Mouse (Mus musculus): ENCODE measurements around the gene Mbd3l2.
A peak's percentile ranks its signal among the peaks of the same experiment; 100 is the strongest.
"Not testable (repeated sequence)": the region's sequence is repeated elsewhere in the genome, so short reads cannot be mapped to it uniquely, and the experiment has no call there.

Gene Mbd3l2

DNA sequence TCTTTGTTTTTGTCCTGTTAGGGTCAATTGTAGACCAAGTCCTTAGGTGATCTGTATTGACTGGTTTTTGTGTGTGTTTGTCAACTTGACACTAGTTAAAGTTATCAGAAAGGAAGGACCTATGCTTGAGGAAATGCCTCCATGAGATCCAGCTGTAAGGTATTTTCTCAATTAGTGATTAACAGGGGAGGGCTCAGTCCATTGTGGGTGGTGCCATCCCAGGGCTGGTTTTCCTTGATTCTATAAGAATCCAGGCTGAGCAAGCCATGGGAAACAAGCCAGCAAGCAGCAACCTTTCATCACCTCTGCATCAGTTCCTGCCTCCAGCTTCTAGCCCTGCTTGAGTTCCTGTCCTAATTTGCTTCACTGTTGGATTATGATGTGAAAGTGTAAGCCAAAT is at the start of gene Mbd3l2:
TSS of gene Mbd3l2 (plus strand) at position 301 of the 400 bp plus-strand sequence.
- no peak for DNase-seq (ENCODE audit: low read depth, low spot score)

- DNase-seq (ENCODE audit: low read depth, low spot score) = no peak
These were observed 44.7 kb upstream of the Mbd3l2 start for GRCm38 (mm10) chr9:18385782-18386181.

GRCm38 (mm10) chr9:18399629-18400028 is 30.8 kb upstream of the Mbd3l2 start:
- DNase-seq (ENCODE audit: low read depth, low spot score) = no peak

DNA sequence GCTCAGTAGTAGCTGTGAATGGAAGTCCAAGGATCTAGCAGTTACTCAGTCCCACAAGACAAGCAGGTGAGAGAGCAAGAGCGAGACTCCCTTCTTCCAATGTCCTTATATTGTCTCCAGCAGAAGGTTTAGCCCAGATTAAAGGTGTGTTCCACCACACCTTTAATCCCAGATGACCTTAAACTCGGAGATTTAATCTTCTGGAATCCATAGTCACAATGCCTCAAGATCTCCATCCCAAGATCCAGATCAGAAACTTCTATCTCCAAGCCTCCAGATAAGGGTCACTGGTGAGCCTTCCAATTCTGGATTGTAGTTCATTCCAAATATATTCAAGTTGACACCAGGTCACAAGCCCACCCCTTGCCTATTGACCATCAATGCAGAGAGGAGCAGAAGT is 27.6 kb upstream of the Mbd3l2 start, which contains the start of gene Naalad2:
TSS of gene Naalad2 (minus strand) at position 101 of the 400 bp plus-strand sequence.
- not testable (repeated sequence) for DNase-seq (ENCODE audit: low read depth, low spot score)

GRCm38 (mm10) chr9:18404118-18404517 is 26.3 kb upstream of the Mbd3l2 start, which contains the start of gene Ubtfl1:
TSS of gene Ubtfl1 (plus strand) at chr9:18404418.
- DNase-seq (ENCODE audit: low read depth, low spot score) = no peak

DNA sequence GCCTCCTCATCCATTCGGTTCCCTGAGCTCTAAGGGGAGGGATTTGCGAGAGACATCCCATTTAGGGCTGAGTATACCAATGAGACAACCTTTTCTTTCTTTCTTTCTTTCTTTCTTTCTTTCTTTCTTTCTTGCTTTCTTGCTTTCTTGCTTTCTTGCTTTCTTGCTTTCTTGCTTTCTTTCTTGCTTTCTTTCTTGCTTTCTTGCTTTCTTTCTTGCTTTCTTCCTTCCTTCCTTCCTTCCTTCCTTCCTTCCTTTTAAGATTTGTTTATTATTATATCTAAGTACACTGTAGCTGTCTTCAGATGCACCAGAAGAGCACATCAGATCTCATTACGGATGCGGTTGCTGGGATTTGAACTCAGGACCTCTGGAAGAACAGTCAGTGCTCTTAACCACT is 18.1 kb upstream of the Mbd3l2 start:
- DNase-seq (ENCODE audit: low read depth, low spot score) = not testable (repeated sequence)

- DNase-seq (ENCODE audit: low read depth, low spot score) = no peak
These were observed 1.2 kb downstream of the Mbd3l2 start for GRCm38 (mm10) chr9:18431687-18432086.

GRCm38 (mm10) chr9:18456520-18456919 is 26.1 kb downstream of the Mbd3l2 start:
- DNase-seq (ENCODE audit: low read depth, low spot score) = no peak

- no peak for DNase-seq (ENCODE audit: low read depth, low spot score)
These were observed 36.9 kb downstream of the Mbd3l2 start for GRCm38 (mm10) chr9:18467350-18467749.

GRCm38 (mm10) chr9:18468005-18468404 is 37.6 kb downstream of the Mbd3l2 start:
- DNase-seq (ENCODE audit: low read depth, low spot score) = no peak

DNA sequence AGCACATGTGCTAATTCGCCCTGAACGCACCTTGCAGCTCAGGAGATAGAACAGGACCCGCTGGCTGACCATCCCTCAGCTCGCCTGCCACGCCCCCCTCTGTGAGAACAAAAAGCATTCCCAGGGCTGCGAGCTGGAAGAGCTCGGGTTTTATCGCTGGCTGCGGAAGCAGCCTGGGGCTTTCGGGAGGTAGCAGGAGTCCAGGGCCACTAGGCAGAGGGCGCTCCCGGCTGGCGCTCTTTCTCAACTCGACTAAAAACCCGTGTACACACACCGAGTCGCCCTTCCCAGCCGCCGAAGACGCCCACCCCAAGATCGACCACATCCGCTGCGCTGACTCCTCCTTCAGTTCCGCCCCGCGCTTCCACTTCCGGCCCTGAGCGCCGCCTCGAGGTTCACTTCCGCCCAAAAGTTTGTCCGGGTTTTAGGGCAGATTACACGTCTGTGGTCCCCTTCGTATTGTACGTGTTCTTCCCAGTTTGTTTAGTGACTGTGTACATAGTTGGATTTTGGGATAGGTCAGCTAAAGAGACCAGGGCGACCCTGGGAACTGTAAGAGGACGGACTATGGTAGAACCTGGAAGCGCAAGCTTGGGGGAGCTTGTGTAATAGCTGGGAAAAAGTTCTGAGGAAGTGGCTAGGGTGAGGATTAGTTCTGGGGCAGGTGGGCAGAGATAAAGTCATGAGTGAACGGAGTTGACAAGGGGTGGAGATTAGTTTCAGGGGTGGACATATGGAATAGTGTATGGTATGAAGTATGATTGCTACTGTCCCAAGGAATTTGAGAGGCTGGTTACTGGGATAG is 43.1 kb downstream of the Mbd3l2 start:
- DNase-seq (ENCODE audit: low read depth, low spot score) = peak; percentile 83

DNA sequence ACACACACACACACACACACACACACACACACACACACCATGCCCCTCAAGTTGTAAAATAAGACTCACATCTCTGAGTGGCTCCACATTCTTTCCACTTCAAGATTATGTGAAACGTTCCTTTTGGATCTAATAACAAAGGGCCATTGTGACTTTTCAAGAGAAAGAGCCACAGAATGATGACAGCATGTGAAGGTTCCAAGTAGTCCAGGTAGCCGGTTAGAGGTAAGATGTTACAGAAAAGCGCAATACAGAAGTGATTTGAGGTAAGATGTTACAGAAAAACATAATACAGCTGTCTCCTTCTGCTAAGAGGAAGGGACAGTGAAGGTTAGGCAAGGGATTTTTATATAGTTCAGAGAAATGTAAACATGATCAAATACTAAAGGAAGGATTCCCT is 47.7 kb downstream of the Mbd3l2 start, which contains the start of the genes Zfp558 and Mbd3l1:
TSS of gene Zfp558 (minus strand) at position 101 of the 400 bp plus-strand sequence.
TSS of gene Mbd3l1 (plus strand) at position 192 of the 400 bp plus-strand sequence.
- DNase-seq (ENCODE audit: low read depth, low spot score) = no peak
